Mouse (Mus musculus) liver, embryonic 14.5 days (tissue): ENCODE data around the gene Slc22a20.

Experiments used
- CTCF ChIP-seq: IDR thresholded peaks from 2 replicates; pipeline ENCODE4 v1.5.1; 2016; ENCODE audit warnings: antibody characterized with exemption, low read depth, control low read depth
- EP300 ChIP-seq: IDR thresholded peaks from 2 replicates; pipeline ENCODE4 v1.6.1; 2016; ENCODE audit warnings: antibody characterized with exemption, low read depth

GRCm38 (mm10) chr19:5935266-5935665, 50.7 kb downstream of the Slc22a20 start:
- TF ChIP-seq CTCF, result no peak
- no peak for TF ChIP-seq EP300
